Mouse (Mus musculus) neural tube, embryonic 13.5 days (tissue): ENCODE results near the gene Cttn. TPM values are rescaled to one million over a fixed set of nuclear protein-coding genes. Genes with fewer than 3 reads are reported as not detected.

Experiments
- polyA plus RNA-seq: library from polyadenylated mRNA; unstranded; fragments of >200 nt; fragmentation: Nextera tagmentation; extraction: Ambion mirVana; gene quantifications from 2 replicates; pipeline ENCODE4 v1.2.1, GENCODE M21; 2015

Gene Cttn
- polyA plus RNA-seq, 1 experiment from 2014 or later, result 158 TPM

Other genes with a start within 250 kb of the Cttn start
- 28.4 and 32.6 TPM in 2 replicates for gene Ppfia1, start 82.7 kb upstream of the Cttn start, polyA plus RNA-seq
- 6.0 and 6.1 TPM in 2 replicates for gene Fadd, start 111.5 kb upstream of the Cttn start, polyA plus RNA-seq